Mouse (Mus musculus): ENCODE measurements around the gene D630045J12Rik.

DNA sequence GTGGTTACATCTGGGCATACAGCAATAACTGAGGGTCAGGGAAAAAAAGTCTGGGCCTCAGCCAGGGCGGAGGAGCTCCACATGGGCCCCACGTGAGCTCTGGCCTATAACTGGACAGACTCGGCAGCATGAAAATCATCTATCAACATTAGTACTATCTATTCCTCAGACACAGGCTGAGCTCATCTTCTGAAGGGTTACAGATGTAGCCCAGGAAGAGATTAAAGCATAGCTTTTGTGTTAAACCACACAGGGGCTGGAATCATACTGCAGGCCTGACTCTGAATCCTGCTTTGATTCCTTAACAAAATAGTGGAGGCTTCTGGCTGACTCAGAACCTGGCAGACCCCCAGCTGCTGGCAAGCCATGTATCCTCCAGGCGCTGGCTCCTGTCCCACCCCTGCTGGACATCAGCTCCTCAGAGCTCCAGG is 122.0 kb downstream of the D630045J12Rik start:
- TF ChIP-seq POLR2A (IDR thresholded peaks at IDR 0.05; ENCODE audit: borderline replicate concordance, control insufficient read depth, low read depth, low read length) (no peak), CTCF (IDR thresholded peaks at IDR 0.05; ENCODE audit: control insufficient read depth, insufficient read depth, low read length) (no peak)
